Mouse (Mus musculus): ENCODE measurements around the gene Olfr1368.

- TF ChIP-seq POLR2A (IDR thresholded peaks at IDR 0.05; ENCODE audit: low read depth, low read length) (no peak), CTCF (IDR thresholded peaks at IDR 0.05; ENCODE audit: extremely low read depth, insufficient read depth, insufficient read length, insufficient replicate concordance) (no peak)
These were observed 24.2 kb upstream of the Olfr1368 start for GRCm38 (mm10) chr13:21169657-21170430.

Measured in spleen, adult 2 months (tissue).